Mouse (Mus musculus): ENCODE results near the gene Cobll1. TPM values are rescaled to one million over a fixed set of nuclear protein-coding genes. Genes with fewer than 3 reads are reported as not detected.

Cobll1 gene
- polyA plus RNA-seq, 1 experiment from 2014 or later = 3.5 TPM

GRCm38 (mm10) chr2:65214556-65214955 lies 24.6 kb downstream of the Cobll1 start:
- 92% methylated on average over 1 of the region's 1 CpGs for WGBS
- ATAC-seq (ENCODE audit: low FRiP score) = no peak
- H3K27ac ChIP-seq = no peak overlapping the region
- H3K4me1 ChIP-seq = no peaks in the 10 kb centered on the region
- H3K36me3 ChIP-seq = no peaks in the 10 kb centered on the region
- H3K9ac ChIP-seq = no peak overlapping the region
- no peaks in the 10 kb centered on the region for H3K27me3 ChIP-seq
- H3K4me2 ChIP-seq (replicated peaks) = no peak overlapping the region
- H3K9me3 ChIP-seq (replicated peaks) = no peaks in the 10 kb centered on the region
- no peak overlapping the region for H3K4me3 ChIP-seq

- H3K4me1 ChIP-seq = no peaks in the 10 kb centered on the region
- no peak overlapping the region for H3K4me3 ChIP-seq
- no peak overlapping the region for H3K9ac ChIP-seq
- H3K9me3 ChIP-seq (replicated peaks) = no peaks in the 10 kb centered on the region
- H3K36me3 ChIP-seq = no peaks in the 10 kb centered on the region
- H3K27ac ChIP-seq = no peak overlapping the region
- ATAC-seq (ENCODE audit: low FRiP score) = no peak
- H3K27me3 ChIP-seq = no peaks in the 10 kb centered on the region
- H3K4me2 ChIP-seq (replicated peaks) = no peak overlapping the region
- 87% methylated on average over 3 of the region's 3 CpGs for WGBS
Observed at GRCm38 (mm10) chr2:65213675-65214074, 25.5 kb downstream of the Cobll1 start.

DNA sequence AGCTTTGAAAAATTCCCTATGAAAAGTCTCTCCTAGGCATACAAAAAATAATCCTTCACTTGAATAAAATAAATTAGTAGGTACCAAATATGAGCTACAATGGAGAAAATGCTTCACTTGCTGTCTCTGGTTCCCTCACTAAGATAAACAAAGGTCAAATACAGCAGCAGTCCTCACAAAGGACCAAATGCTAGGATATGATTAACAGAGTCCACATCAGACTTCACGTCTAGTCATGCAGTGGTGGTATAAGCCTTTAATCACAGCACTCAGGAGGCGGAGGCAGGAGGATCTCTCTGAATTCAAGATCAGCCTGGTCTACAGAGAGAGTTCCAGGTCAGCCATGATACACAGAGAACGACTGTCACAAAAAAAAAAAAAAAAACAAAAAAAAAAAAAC lies 27.6 kb downstream of the Cobll1 start:
- H3K36me3 ChIP-seq = no peaks in the 10 kb centered on the region
- no peak overlapping the region for H3K27ac ChIP-seq
- ATAC-seq (ENCODE audit: low FRiP score) = no peak
- WGBS = 85% methylated on average over 3 of the region's 3 CpGs
- H3K9me3 ChIP-seq (replicated peaks) = no peaks in the 10 kb centered on the region
- no peak overlapping the region for H3K9ac ChIP-seq
- no peaks in the 10 kb centered on the region for H3K27me3 ChIP-seq
- H3K4me3 ChIP-seq = no peak overlapping the region
- H3K4me1 ChIP-seq = no peaks in the 10 kb centered on the region
- H3K4me2 ChIP-seq (replicated peaks) = no peak overlapping the region

GRCm38 (mm10) chr2:65207750-65208149 lies 31.5 kb downstream of the Cobll1 start:
- Histone ChIP-seq H3K4me1 (no peaks in the 10 kb centered on the region), H3K9me3 (replicated peaks) (no peaks in the 10 kb centered on the region), H3K36me3 (no peaks in the 10 kb centered on the region), H3K9ac (no peak overlapping the region), H3K27me3 (no peaks in the 10 kb centered on the region), H3K4me2 (replicated peaks) (no peak overlapping the region), H3K4me3 (no peak overlapping the region), H3K27ac (no peak overlapping the region)
- no peak for ATAC-seq (ENCODE audit: low FRiP score)
- WGBS = 78% methylated on average over 2 of the region's 2 CpGs

GRCm38 (mm10) chr2:65203699-65204098 lies 35.5 kb downstream of the Cobll1 start:
- no peak overlapping the region for H3K4me3 ChIP-seq
- H3K4me2 ChIP-seq (replicated peaks) = no peak overlapping the region
- H3K4me1 ChIP-seq = no peaks in the 10 kb centered on the region
- 68% methylated on average over 7 of the region's 7 CpGs for WGBS
- H3K27me3 ChIP-seq = no peaks in the 10 kb centered on the region
- H3K9me3 ChIP-seq (replicated peaks) = no peaks in the 10 kb centered on the region
- H3K36me3 ChIP-seq = no peaks in the 10 kb centered on the region
- H3K9ac ChIP-seq = no peak overlapping the region
- H3K27ac ChIP-seq = no peak overlapping the region
- ATAC-seq (ENCODE audit: low FRiP score) = no peak

DNA sequence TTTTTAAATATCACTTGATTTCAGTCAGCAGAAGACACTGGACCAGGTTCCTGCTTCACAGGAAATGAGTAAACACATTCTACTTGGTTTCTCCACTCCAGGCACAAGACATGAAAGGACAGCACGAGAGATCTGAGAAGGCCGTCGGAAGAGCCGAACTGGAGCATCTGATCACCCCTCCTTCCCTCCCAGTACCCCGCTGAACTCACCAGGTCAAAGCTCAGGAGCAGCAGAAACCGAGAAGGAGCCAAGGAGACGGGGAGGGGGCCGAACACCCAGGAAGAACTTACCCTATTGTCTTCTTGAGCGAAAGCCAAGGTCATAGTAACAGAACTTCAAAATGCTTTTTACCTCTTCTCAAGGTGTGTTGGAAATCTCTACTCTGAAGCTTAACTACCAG lies 39.5 kb downstream of the Cobll1 start:
- Histone ChIP-seq H3K9me3 (replicated peaks) (0 out of 2 replicates have a peak, but pooled peaks cover 3% of the 10 kb centered on the region), H3K9ac (no peak overlapping the region), H3K4me1 (no peaks in the 10 kb centered on the region), H3K27me3 (no peaks in the 10 kb centered on the region), H3K36me3 (no peaks in the 10 kb centered on the region), H3K4me2 (replicated peaks) (no peak overlapping the region), H3K4me3 (no peak overlapping the region), H3K27ac (no peak overlapping the region)
- no peak for ATAC-seq (ENCODE audit: low FRiP score)
- 81% methylated on average over 9 of the region's 9 CpGs for WGBS

DNA sequence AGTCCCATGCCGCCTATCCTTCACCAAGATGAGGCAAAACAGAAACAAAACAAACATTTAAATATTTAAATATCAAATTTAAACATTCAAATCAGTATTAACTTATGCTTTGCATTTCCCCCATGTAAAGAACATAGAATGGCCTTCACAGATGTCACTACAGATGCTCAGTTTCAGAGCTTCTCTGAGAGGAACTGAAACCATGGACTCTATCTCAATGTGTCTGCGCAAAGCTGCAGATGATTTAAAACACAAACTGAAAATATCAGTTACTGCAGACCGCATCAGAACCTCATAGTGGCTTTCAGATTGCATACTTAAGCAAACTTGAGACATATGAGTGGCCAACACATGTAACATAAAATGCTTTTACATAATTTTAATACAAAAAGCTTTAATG lies 40.6 kb downstream of the Cobll1 start:
- 0 out of 2 replicates have a peak, but pooled peaks cover 3% of the 10 kb centered on the region for H3K9me3 ChIP-seq (replicated peaks)
- H3K4me3 ChIP-seq = no peak overlapping the region
- no peaks in the 10 kb centered on the region for H3K27me3 ChIP-seq
- WGBS = 95% methylated on average over 3 of the region's 3 CpGs
- H3K4me2 ChIP-seq (replicated peaks) = no peak overlapping the region
- H3K27ac ChIP-seq = no peak overlapping the region
- H3K4me1 ChIP-seq = no peaks in the 10 kb centered on the region
- no peak overlapping the region for H3K9ac ChIP-seq
- no peak for ATAC-seq (ENCODE audit: low FRiP score)
- no peaks in the 10 kb centered on the region for H3K36me3 ChIP-seq

GRCm38 (mm10) chr2:65196994-65197393 lies 42.2 kb downstream of the Cobll1 start:
- 95% methylated on average over 1 of the region's 1 CpGs for WGBS
- Histone ChIP-seq H3K4me2 (replicated peaks) (no peak overlapping the region), H3K27me3 (no peaks in the 10 kb centered on the region), H3K36me3 (no peaks in the 10 kb centered on the region), H3K27ac (no peak overlapping the region), H3K9me3 (replicated peaks) (0 out of 2 replicates have a peak, but pooled peaks cover 3% of the 10 kb centered on the region), H3K4me3 (no peak overlapping the region), H3K9ac (no peak overlapping the region), H3K4me1 (no peaks in the 10 kb centered on the region)
- no peak for ATAC-seq (ENCODE audit: low FRiP score)

DNA sequence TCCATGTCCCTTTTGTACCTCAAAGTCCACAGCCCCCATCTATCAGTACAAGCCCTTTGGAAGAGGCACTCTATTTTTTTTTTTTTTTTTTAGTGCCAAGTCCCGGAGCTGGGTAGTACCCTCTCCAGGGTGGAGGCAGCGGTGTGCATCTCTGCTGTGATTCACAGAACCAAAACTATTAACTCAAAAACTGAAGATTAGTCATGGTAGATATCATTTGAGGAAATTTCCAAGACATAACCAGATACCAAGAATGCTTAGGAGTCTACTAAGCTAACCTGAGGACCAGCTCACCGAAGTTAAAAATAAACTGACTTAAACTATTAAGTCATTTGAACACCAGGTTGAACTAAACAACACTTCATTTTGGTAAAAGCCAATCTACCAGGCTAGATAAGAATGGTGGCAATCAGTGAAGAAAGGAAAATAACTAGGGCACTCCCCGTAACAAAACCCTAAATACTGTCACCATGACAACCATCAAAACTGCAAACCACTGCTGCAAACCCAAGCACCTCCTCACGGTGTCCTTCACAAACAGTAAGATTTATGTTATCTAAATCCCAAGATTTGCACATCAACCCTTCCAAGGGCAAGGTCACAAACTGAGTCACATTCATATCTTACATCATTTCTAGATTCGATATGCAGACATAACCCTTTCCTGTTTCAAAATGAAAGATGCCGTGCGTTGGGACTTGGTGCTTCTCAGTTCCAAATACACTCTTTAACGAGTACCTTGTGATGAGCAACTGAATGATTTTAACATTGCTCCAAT lies 43.8 kb downstream of the Cobll1 start:
- no peaks in the 10 kb centered on the region for H3K36me3 ChIP-seq
- H3K27ac ChIP-seq = no peak overlapping the region
- no peak overlapping the region for H3K4me2 ChIP-seq (replicated peaks)
- H3K4me1 ChIP-seq = no peaks in the 10 kb centered on the region
- no peak for ATAC-seq (ENCODE audit: low FRiP score)
- no peak overlapping the region for H3K9ac ChIP-seq
- H3K9me3 ChIP-seq (replicated peaks) = 0 out of 2 replicates have a peak, but pooled peaks cover 3% of the 10 kb centered on the region
- no peaks in the 10 kb centered on the region for H3K27me3 ChIP-seq
- H3K4me3 ChIP-seq = no peak overlapping the region
- 88% methylated on average over 9 of the region's 9 CpGs for WGBS

- H3K9me3 ChIP-seq (replicated peaks) = 0 out of 2 replicates have a peak, but pooled peaks cover 3% of the 10 kb centered on the region
- no peak for ATAC-seq (ENCODE audit: low FRiP score)
- H3K4me2 ChIP-seq (replicated peaks) = no peak overlapping the region
- H3K4me1 ChIP-seq = no peaks in the 10 kb centered on the region
- no peak overlapping the region for H3K4me3 ChIP-seq
- H3K27me3 ChIP-seq = no peaks in the 10 kb centered on the region
- no peak overlapping the region for H3K27ac ChIP-seq
- 83% methylated on average over 12 of the region's 12 CpGs for WGBS
- H3K9ac ChIP-seq = no peak overlapping the region
- H3K36me3 ChIP-seq = no peaks in the 10 kb centered on the region
Observed at GRCm38 (mm10) chr2:65193091-65193795, 46.0 kb downstream of the Cobll1 start.

DNA sequence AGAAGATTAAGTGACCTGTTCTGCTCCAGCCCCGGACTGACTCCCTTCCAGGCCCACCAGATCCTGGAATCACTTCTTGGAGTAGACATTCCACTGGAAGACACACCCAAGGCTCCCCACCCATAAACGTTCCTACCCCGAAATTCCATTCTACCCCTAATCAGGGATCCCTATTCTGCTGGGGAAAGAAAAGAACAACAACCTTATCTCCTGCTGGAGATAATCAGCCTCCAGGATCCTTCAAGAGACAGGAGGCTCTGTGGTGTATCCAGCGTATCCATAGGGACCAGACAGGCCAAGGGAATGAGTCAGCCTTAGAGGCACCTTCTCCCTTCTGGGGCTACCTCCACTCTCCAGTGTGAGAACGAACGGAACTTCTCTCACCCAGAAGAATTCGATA lies 47.8 kb downstream of the Cobll1 start:
- H3K27me3 ChIP-seq = no peaks in the 10 kb centered on the region
- H3K27ac ChIP-seq = no peak overlapping the region
- H3K4me2 ChIP-seq (replicated peaks) = no peak overlapping the region
- no peaks in the 10 kb centered on the region for H3K4me1 ChIP-seq
- H3K9ac ChIP-seq = no peak overlapping the region
- no peaks in the 10 kb centered on the region for H3K9me3 ChIP-seq (replicated peaks)
- no peaks in the 10 kb centered on the region for H3K36me3 ChIP-seq
- no peak overlapping the region for H3K4me3 ChIP-seq
- no peak for ATAC-seq (ENCODE audit: low FRiP score)
- WGBS = 76% methylated on average over 7 of the region's 7 CpGs

DNA sequence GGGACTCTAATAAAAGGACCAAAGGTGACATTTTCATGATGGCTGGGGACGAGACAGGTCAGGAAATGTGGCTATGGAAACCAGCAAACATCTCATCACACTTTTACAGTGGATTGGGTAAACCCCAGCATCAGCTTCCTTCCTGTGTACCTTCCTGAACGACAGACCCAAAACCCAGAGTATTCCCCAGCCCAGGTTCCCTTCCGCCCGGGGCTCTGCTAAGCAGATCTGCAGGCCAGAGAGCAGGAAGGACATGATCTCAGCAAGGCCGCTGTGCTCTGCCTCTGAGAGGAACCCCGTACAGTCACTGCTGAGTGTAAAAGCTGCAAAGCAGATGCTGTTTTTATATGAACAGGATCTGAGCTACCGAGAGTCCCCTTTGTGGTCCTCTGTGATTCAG lies 49.9 kb downstream of the Cobll1 start:
- no peak for ATAC-seq (ENCODE audit: low FRiP score)
- no peak overlapping the region for H3K27ac ChIP-seq
- H3K27me3 ChIP-seq = no peaks in the 10 kb centered on the region
- H3K9ac ChIP-seq = no peak overlapping the region
- H3K36me3 ChIP-seq = no peaks in the 10 kb centered on the region
- H3K4me3 ChIP-seq = no peak overlapping the region
- WGBS = 64% methylated on average over 7 of the region's 7 CpGs
- H3K4me1 ChIP-seq = no peaks in the 10 kb centered on the region
- H3K9me3 ChIP-seq (replicated peaks) = no peaks in the 10 kb centered on the region
- H3K4me2 ChIP-seq (replicated peaks) = no peak overlapping the region

DNA sequence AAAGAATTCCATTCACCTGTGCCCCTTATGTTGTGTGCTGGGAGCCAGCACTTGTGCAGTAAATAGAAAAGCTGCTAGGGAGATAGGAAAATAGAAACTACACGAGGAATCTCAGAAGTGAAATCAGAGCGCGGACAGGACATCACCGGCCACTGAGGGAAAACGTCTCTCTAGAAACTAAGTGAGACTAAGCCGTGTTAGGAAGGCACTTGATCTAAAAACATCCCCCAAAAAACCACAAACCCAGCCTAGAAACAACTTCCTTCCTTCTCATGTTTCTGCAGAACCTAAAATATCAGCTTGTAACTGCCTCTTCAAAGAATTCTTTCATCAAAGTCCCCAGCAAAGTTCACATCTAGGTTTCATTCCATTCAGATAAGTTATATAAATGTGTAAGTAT lies 50.6 kb downstream of the Cobll1 start:
- Histone ChIP-seq H3K4me1 (no peaks in the 10 kb centered on the region), H3K9ac (no peak overlapping the region), H3K27ac (no peak overlapping the region), H3K4me3 (no peak overlapping the region), H3K4me2 (replicated peaks) (no peak overlapping the region), H3K9me3 (replicated peaks) (no peaks in the 10 kb centered on the region), H3K36me3 (no peaks in the 10 kb centered on the region), H3K27me3 (no peaks in the 10 kb centered on the region)
- no peak for ATAC-seq (ENCODE audit: low FRiP score)
- WGBS = 76% methylated on average over 6 of the region's 6 CpGs

Data from hindbrain, embryonic 12.5 days (tissue).